Mouse (Mus musculus) small intestine, adult 2 months (tissue): ENCODE data around the gene C3. TPM values are rescaled to one million over a fixed set of nuclear protein-coding genes. Genes with fewer than 3 reads are reported as not detected.
A peak's percentile ranks its signal among the peaks of the same experiment; 100 is the strongest.

Experiments used
- H3K27ac ChIP-seq: fragments of 200-500 bp; 2 replicates; pipeline ENCODE4 v1.5.1; 2012; ENCODE audit warnings: low read depth, low read length, control low read depth, inconsistent platforms; ENCODE audit not compliant: insufficient read depth
- H3K27me3 ChIP-seq: fragments of 200-500 bp; 2 replicates; pipeline ENCODE4 v1.6.1; 2012; ENCODE audit warnings: mild to moderate bottlenecking, moderate library complexity, low read length, inconsistent platforms; ENCODE audit not compliant: control insufficient read depth, insufficient read depth
- H3K36me3 ChIP-seq: fragments of 200-500 bp; 2 replicates; pipeline ENCODE4 v1.6.1; 2012; ENCODE audit warnings: mild to moderate bottlenecking, low read length, control low read depth, inconsistent platforms; ENCODE audit not compliant: control insufficient read depth, insufficient read depth
- H3K4me1 ChIP-seq: fragments of 200-500 bp; 2 replicates; pipeline ENCODE4 v1.6.1; 2012; ENCODE audit warnings: low read length, inconsistent platforms, mixed read lengths; ENCODE audit not compliant: control insufficient read depth, insufficient read depth, insufficient read length
- H3K4me3 ChIP-seq: fragments of 200-500 bp; 2 replicates; pipeline ENCODE4 v1.5.1; 2012; ENCODE audit warnings: low read depth, mild to moderate bottlenecking, control low read depth, inconsistent platforms, low read length, moderate library complexity
- CTCF ChIP-seq: fragments of 200-500 bp; IDR thresholded peaks from 2 replicates; pipeline ENCODE4 v1.5.1; 2012; ENCODE audit warnings: low read depth, mild to moderate bottlenecking, control low read depth, inconsistent platforms, low read length, moderate library complexity, mixed read lengths; ENCODE audit not compliant: insufficient replicate concordance, insufficient read length; ENCODE audit errors: extremely low read depth
- POLR2A ChIP-seq: fragments of 200-500 bp; IDR thresholded peaks from 2 replicates; pipeline ENCODE4 v1.6.1; 2012; ENCODE audit warnings: low read depth, mild to moderate bottlenecking, control low read depth, inconsistent platforms, low read length, moderate library complexity
- WGBS: fragments of 180-500 bp; shearing (Covaris S2); methylation state at CpG from one replicate; pipeline ENCODE4 v1.1.7; 2018; 5-methylcytosine and 5-hydroxymethylcytosine counted together
- polyA plus RNA-seq: library from polyadenylated mRNA; depleted of rRNA; stranded (reverse); fragments of >200 nt; gene quantifications from 2 replicates; pipeline ENCODE4 v1.2.3, GENCODE M21; 2012; rRNA removed

C3 gene
- polyA plus RNA-seq, 1 experiment = 17.9 TPM

GRCm38 (mm10) chr17:57182871-57183270 lies 45.1 kb downstream of the C3 start:
- TF ChIP-seq POLR2A (no peak), CTCF (no peak)
- no peak overlapping the region for H3K27ac ChIP-seq
- 36% methylated on average over 3 of the region's 3 CpGs for WGBS
- no peaks in the 10 kb centered on the region; the same call in 1 of the 2 replicates for H3K27me3 ChIP-seq
- no peaks in the 10 kb centered on the region for H3K36me3 ChIP-seq
- no peaks in the 10 kb centered on the region for H3K4me1 ChIP-seq
- H3K4me3 ChIP-seq = no peak overlapping the region

- WGBS = 36% methylated on average over 8 of the region's 8 CpGs
- no peak overlapping the region for H3K4me3 ChIP-seq
- TF ChIP-seq POLR2A = no peak
- TF ChIP-seq CTCF = peak; percentile 50; the same call in 1 of the 2 replicates
- H3K27ac ChIP-seq = no peak overlapping the region
- no peaks in the 10 kb centered on the region for H3K36me3 ChIP-seq
- no peaks in the 10 kb centered on the region for H3K4me1 ChIP-seq
- H3K27me3 ChIP-seq = no peaks in the 10 kb centered on the region; the same call in 1 of the 2 replicates
Measured at GRCm38 (mm10) chr17:57180363-57180762, 47.6 kb downstream of the C3 start.

- TF ChIP-seq POLR2A = no peak
- TF ChIP-seq CTCF = no peak
- Histone ChIP-seq H3K4me3 (no peak overlapping the region), H3K4me1 (no peaks in the 10 kb centered on the region), H3K27ac (no peak overlapping the region), H3K36me3 (no peaks in the 10 kb centered on the region), H3K27me3 (no peaks in the 10 kb centered on the region; the same call in 1 of the 2 replicates)
- 43% methylated on average over 4 of the region's 4 CpGs for WGBS
Measured at GRCm38 (mm10) chr17:57173351-57173750, 54.6 kb downstream of the C3 start.

GRCm38 (mm10) chr17:57172378-57172777 lies 55.6 kb downstream of the C3 start:
- Histone ChIP-seq H3K27ac (no peak overlapping the region), H3K27me3 (no peaks in the 10 kb centered on the region), H3K36me3 (no peaks in the 10 kb centered on the region), H3K4me3 (no peak overlapping the region), H3K4me1 (no peaks in the 10 kb centered on the region)
- WGBS = 62% methylated on average over 5 of the region's 5 CpGs
- no peak for TF ChIP-seq POLR2A
- no peak for TF ChIP-seq CTCF

GRCm38 (mm10) chr17:57170616-57171260 lies 57.2 kb downstream of the C3 start:
- Histone ChIP-seq H3K27me3 (no peaks in the 10 kb centered on the region), H3K27ac (no peak overlapping the region), H3K4me1 (peaks cover 2% of the 10 kb centered on the region; the same call in 1 of the 2 replicates), H3K36me3 (no peaks in the 10 kb centered on the region), H3K4me3 (no peak overlapping the region)
- TF ChIP-seq CTCF (no peak), POLR2A (no peak)
- 49% methylated on average over 5 of the region's 5 CpGs for WGBS

- TF ChIP-seq POLR2A = no peak
- TF ChIP-seq CTCF = peak; percentile 90
- H3K4me1 ChIP-seq = peaks cover 2% of the 10 kb centered on the region; the same call in 1 of the 2 replicates
- H3K36me3 ChIP-seq = no peaks in the 10 kb centered on the region
- 20% methylated on average over 11 of the region's 11 CpGs for WGBS
- H3K27ac ChIP-seq = no peak overlapping the region
- H3K4me3 ChIP-seq = no peak overlapping the region
- H3K27me3 ChIP-seq = no peaks in the 10 kb centered on the region
Measured at GRCm38 (mm10) chr17:57166800-57167791, 60.8 kb downstream of the C3 start.

Other genes starting within 250 kb of the C3 start
- gene Acer1, start 246.0 kb downstream of the C3 start, polyA plus RNA-seq = 9.0 and 28.9 TPM in 2 replicates
- 86.2 and 132 TPM in 2 replicates for gene Clpp, start 237.8 kb downstream of the C3 start, polyA plus RNA-seq
- 40.8 and 63.7 TPM in 2 replicates for gene Alkbh7, start 230.8 kb downstream of the C3 start, polyA plus RNA-seq
- gene Pspn, start 228.1 kb downstream of the C3 start, polyA plus RNA-seq = not detected in 2 replicates
- gene Gtf2f1, start 216.8 kb downstream of the C3 start, polyA plus RNA-seq = 17.1 and 43.5 TPM in 2 replicates
- not detected in 2 replicates for gene Gm17949, start 216.7 kb downstream of the C3 start, polyA plus RNA-seq
- 32.3 and 66.4 TPM in 2 replicates for gene Khsrp, start 196.6 kb downstream of the C3 start, polyA plus RNA-seq
- not detected in 2 replicates for gene Slc25a41, start 186.5 kb downstream of the C3 start, polyA plus RNA-seq
- gene Crb3, start 169.0 kb downstream of the C3 start, polyA plus RNA-seq = 184 and 395 TPM in 2 replicates
- 13.3 and 14.3 TPM in 2 replicates for gene Slc25a23, start 168.3 kb downstream of the C3 start, polyA plus RNA-seq
- gene Dennd1c, start 149.6 kb downstream of the C3 start, polyA plus RNA-seq = 9.1 and 13.6 TPM in 2 replicates
- 3.3 TPM in 2 replicates for gene Tubb4a, start 140.4 kb downstream of the C3 start, polyA plus RNA-seq
- gene Tnfsf9, start 122.8 kb downstream of the C3 start, polyA plus RNA-seq = 2.3 and 2.6 TPM in 2 replicates
- gene Cd70, start 78.4 kb downstream of the C3 start, polyA plus RNA-seq = not detected in 2 replicates
- 0.79 and 0.98 TPM in 2 replicates for gene Tnfsf14, start 34.0 kb downstream of the C3 start, polyA plus RNA-seq
- gene Gpr108, start 20.3 kb upstream of the C3 start, polyA plus RNA-seq = 25.6 and 46.5 TPM in 2 replicates
- 11.0 and 30.3 TPM in 2 replicates for gene Trip10, start 21.3 kb upstream of the C3 start, polyA plus RNA-seq
- 3.5 and 6.1 TPM in 2 replicates for gene Vav1, start 51.0 kb upstream of the C3 start, polyA plus RNA-seq
- gene Adgre1, start 130.6 kb upstream of the C3 start, polyA plus RNA-seq = 2.4 and 4.1 TPM in 2 replicates